Mouse (Mus musculus) CH12.LX (cell line): ENCODE data around the gene St8sia6. TPM values are rescaled to one million over a fixed set of nuclear protein-coding genes. Genes with fewer than 3 reads are reported as not detected.

Experiments used
- DNase-seq: peaks from one replicate; pipeline ENCODE4 v3.0.0-alpha.2; 2013; ENCODE audit errors: extremely low read depth
- H3K27ac ChIP-seq: 2 replicates; pipeline ENCODE4 v1.5.1; 2012; ENCODE audit warnings: low read depth, mild to moderate bottlenecking, control low read depth, moderate library complexity; ENCODE audit not compliant: insufficient read depth
- H3K27me3 ChIP-seq: replicated peaks from 2 replicates; pipeline ENCODE3; 2012; ENCODE audit warnings: inconsistent platforms
- H3K36me3 ChIP-seq, 2 experiments: replicated peaks in 1 of 2; 2 replicates each; pipeline versions ENCODE3 to v1.6.1; 2012; ENCODE audit warnings: inconsistent platforms in 1 of 2, low read length in 1 of 2, mild to moderate bottlenecking in 1 of 2, mixed read lengths in 1 of 2, moderate library complexity in 1 of 2; ENCODE audit not compliant: control insufficient read depth in 1 of 2, insufficient read depth in 1 of 2
- H3K4me1 ChIP-seq, 2 experiments: 2 replicates each; pipeline ENCODE4 v1.6.1; 2012; ENCODE audit warnings: inconsistent platforms in 1 of 2, moderate library complexity in 1 of 2; ENCODE audit not compliant: insufficient read depth in 2 of 2, control insufficient read depth in 1 of 2
- H3K4me2 ChIP-seq: 2 replicates; pipeline ENCODE4 v1.6.1; 2012; ENCODE audit warnings: low read depth, mild to moderate bottlenecking, control low read depth; ENCODE audit not compliant: poor library complexity, insufficient read depth, severe bottlenecking
- H3K4me3 ChIP-seq, 3 experiments: fragments of 150-350 bp in 1 of 3; sonication (generic) in 1 of 3; replicated peaks in 1 of 3; 2 replicates each; pipeline versions ENCODE3 to v1.5.1; 2011 to 2012; ENCODE audit warnings: low read depth in 2 of 3, low read length in 2 of 3, mild to moderate bottlenecking in 2 of 3, moderate library complexity in 2 of 3, control low read depth in 1 of 3, improper control_type of control experiment in 1 of 3, inconsistent platforms in 1 of 3, mixed read lengths in 1 of 3; ENCODE audit not compliant: poor library complexity in 1 of 3
- H3K79me2 ChIP-seq: replicated peaks from 2 replicates; pipeline ENCODE4 v1.6.1; 2012; ENCODE audit warnings: mild to moderate bottlenecking, moderate library complexity; ENCODE audit not compliant: control insufficient read depth, poor library complexity, insufficient read depth, severe bottlenecking; ENCODE audit errors: extremely low read depth
- H3K9ac ChIP-seq: 2 replicates; pipeline ENCODE4 v1.6.1; 2012; ENCODE audit warnings: low read depth, mild to moderate bottlenecking, control low read depth, moderate library complexity; ENCODE audit not compliant: insufficient read depth
- H3K9me3 ChIP-seq: replicated peaks from 2 replicates; pipeline ENCODE3; 2012; ENCODE audit warnings: low read length, inconsistent platforms, mixed read lengths
- BHLHE40 ChIP-seq: IDR thresholded peaks from 2 replicates; pipeline ENCODE4 v1.6.1; 2011; ENCODE audit warnings: mild to moderate bottlenecking, low read depth, low read length, improper control_type of control experiment
- CHD1 ChIP-seq: IDR thresholded peaks from 2 replicates; pipeline ENCODE4 v1.6.1; 2012; ENCODE audit warnings: low read depth, low read length, improper control_type of control experiment, inconsistent platforms
- CHD2 ChIP-seq: IDR thresholded peaks from 2 replicates; pipeline ENCODE4 v1.6.1; 2011; ENCODE audit warnings: low read length, improper control_type of control experiment
- CTCF ChIP-seq, 2 experiments: IDR thresholded peaks in 1 of 2; conservative IDR thresholded peaks in 1 of 2; 2 replicates each; pipeline ENCODE4 v1.5.1; 2011 to 2012; ENCODE audit warnings: low read depth in 2 of 2, low read length in 2 of 2, improper control_type of control experiment in 1 of 2, inconsistent platforms in 1 of 2, mild to moderate bottlenecking in 1 of 2, moderate library complexity in 1 of 2
- E2F4 ChIP-seq: IDR thresholded peaks from 2 replicates; pipeline ENCODE4 v1.6.1; 2011; ENCODE audit warnings: low read depth, low read length, improper control_type of control experiment; ENCODE audit not compliant: insufficient replicate concordance
- EP300 ChIP-seq: IDR thresholded peaks from 2 replicates; pipeline ENCODE4 v1.6.1; 2011; ENCODE audit warnings: low read length, improper control_type of control experiment
- HCFC1 ChIP-seq: IDR thresholded peaks from 2 replicates; pipeline ENCODE4 v1.6.1; 2012; ENCODE audit warnings: low read depth, mild to moderate bottlenecking, inconsistent platforms, low read length, improper control_type of control experiment
- IRF4 ChIP-seq: IDR thresholded peaks from 2 replicates; pipeline ENCODE4 v1.6.1; 2014; ENCODE audit warnings: low read depth, mild to moderate bottlenecking, inconsistent platforms, low read length, improper control_type of control experiment
- JUND ChIP-seq: conservative IDR thresholded peaks from 2 replicates; pipeline ENCODE4 v1.6.1; 2011; ENCODE audit warnings: low read depth, low read length, improper control_type of control experiment
- KAT2A ChIP-seq: IDR thresholded peaks from 2 replicates; pipeline ENCODE4 v1.6.1; 2012; ENCODE audit warnings: low read length, improper control_type of control experiment, inconsistent platforms; ENCODE audit not compliant: insufficient replicate concordance
- MAFK ChIP-seq: IDR thresholded peaks from 2 replicates; pipeline ENCODE4 v1.6.1; 2011; ENCODE audit warnings: low read length, improper control_type of control experiment; ENCODE audit not compliant: insufficient replicate concordance
- MAX ChIP-seq: IDR thresholded peaks from 2 replicates; pipeline ENCODE4 v1.6.1; 2011; ENCODE audit warnings: low read length, improper control_type of control experiment
- MAZ ChIP-seq: IDR thresholded peaks from 2 replicates; pipeline ENCODE4 v1.6.1; 2012; ENCODE audit warnings: low read depth, mild to moderate bottlenecking, inconsistent platforms, low read length, improper control_type of control experiment, moderate library complexity
- MEF2A ChIP-seq: IDR thresholded peaks from 2 replicates; pipeline ENCODE4 v1.6.1; 2014; ENCODE audit warnings: low read depth, mild to moderate bottlenecking, inconsistent platforms, low read length, improper control_type of control experiment, borderline replicate concordance
- MXI1 ChIP-seq: IDR thresholded peaks from 2 replicates; pipeline ENCODE4 v1.6.1; 2011; ENCODE audit warnings: mild to moderate bottlenecking, low read depth, low read length, improper control_type of control experiment
- MYC ChIP-seq: IDR thresholded peaks from 2 replicates; pipeline ENCODE4 v1.6.1; 2011; ENCODE audit warnings: low read depth, mild to moderate bottlenecking, improper control_type of control experiment, low read length
- NELFE ChIP-seq: IDR thresholded peaks from 2 replicates; pipeline ENCODE4 v1.6.1; 2011; ENCODE audit warnings: low read depth, low read length, improper control_type of control experiment
- PAX5 ChIP-seq: IDR thresholded peaks from 2 replicates; pipeline ENCODE4 v1.6.1; 2012; ENCODE audit warnings: low read length, inconsistent platforms, mixed read lengths
- RCOR1 ChIP-seq: conservative IDR thresholded peaks from 2 replicates; pipeline ENCODE4 v1.6.1; 2012; ENCODE audit warnings: low read depth, mild to moderate bottlenecking, inconsistent platforms, low read length, improper control_type of control experiment
- TBP ChIP-seq: conservative IDR thresholded peaks from 2 replicates; pipeline ENCODE4 v1.6.1; 2011; ENCODE audit warnings: low read depth, low read length, improper control_type of control experiment
- TCF12 ChIP-seq: IDR thresholded peaks from 2 replicates; pipeline ENCODE4 v1.6.1; 2014; ENCODE audit warnings: low read depth, mild to moderate bottlenecking, inconsistent platforms, low read length, improper control_type of control experiment
- USF2 ChIP-seq: conservative IDR thresholded peaks from 2 replicates; pipeline ENCODE4 v1.6.1; 2011; ENCODE audit warnings: low read depth, low read length, improper control_type of control experiment
- ZC3H11A ChIP-seq: IDR thresholded peaks from 2 replicates; pipeline ENCODE4 v1.6.1; 2012; ENCODE audit warnings: low read depth, mild to moderate bottlenecking, inconsistent platforms, low read length, improper control_type of control experiment
- ZKSCAN1 ChIP-seq: IDR thresholded peaks from 2 replicates; pipeline ENCODE4 v1.6.1; 2012; ENCODE audit warnings: low read depth, inconsistent platforms, low read length, improper control_type of control experiment, borderline replicate concordance
- ZMIZ1 ChIP-seq: IDR thresholded peaks from 2 replicates; pipeline ENCODE4 v1.6.1; 2012; ENCODE audit warnings: low read depth, mild to moderate bottlenecking, inconsistent platforms, low read length, improper control_type of control experiment
- dilution Hi-C: fragments of 300-500 bp; cut with MboI; formaldehyde crosslinking; loops from 2 replicates; pipeline ENCODE4 v1.14.3; 2020; ENCODE audit warnings: low sequenced_read_pairs; ENCODE audit not compliant: extremely low pct_unique_long_range_greater_than_20kb, extremely low pct_ligation_motif_present
- in situ Hi-C: fragments of 300-500 bp; cut with MboI; formaldehyde crosslinking; loops from 3 replicates; pipeline ENCODE4 v1.14.3; 2019; ENCODE audit warnings: low sequenced_read_pairs, low pct_ligation_motif_present, low pct_unique_long_range_greater_than_20kb, mixed read lengths
- polyA plus RNA-seq: library from polyadenylated mRNA; unstranded; fragments of >175 nt; gene quantifications from 2 replicates; pipeline ENCODE4 v1.2.1, GENCODE M21; 2012; ENCODE audit warnings: low read depth; ENCODE audit not compliant: insufficient read length
- total RNA-seq, 2 experiments: library from RNA; depleted of rRNA; stranded (reverse); fragments of 300-350 nt in 1 of 2; fragments of >200 nt in 1 of 2; gene quantifications; 2 replicates each; pipeline ENCODE4 v1.2.3; 2012 to 2014

St8sia6 gene
- total and polyA plus RNA-seq, 3 experiments: 27.4 to 51.0 (median 43.7) TPM

- Histone ChIP-seq H3K4me3 (no peak overlapping the region), H3K9ac (no peak overlapping the region), H3K9me3 (no peaks in the 10 kb centered on the region), H3K36me3 (peaks cover 32 to 92% of the 10 kb centered on the region in 2 experiments), H3K4me1 (peaks cover 0 to 43% of the 10 kb centered on the region in 2 experiments; a peak in 2 of 4 replicates), H3K79me2 (0 out of 2 replicates have a peak, but pooled peaks cover 8% of the 10 kb centered on the region), H3K4me2 (no peak overlapping the region), H3K27me3 (no peaks in the 10 kb centered on the region), H3K27ac (no peak overlapping the region)
- DNase-seq: no peak
- TF ChIP-seq HCFC1 (no peak), E2F4 (no peak), PAX5 (no peak), CHD1 (no peak), JUND (no peak), EP300 (no peak), MYC (no peak), TCF12 (no peak), CHD2 (no peak), BHLHE40 (no peak), ZC3H11A (no peak), NELFE (no peak), IRF4 (no peak), MEF2A (no peak), RCOR1 (no peak), CTCF (conservative IDR thresholded peaks at IDR 0.05 in 1 of 2, IDR thresholded peaks at IDR 0.05 in 1 of 2; ENCODE audit: low read depth in 2 of 2, low read length in 2 of 2) (no peak), ZMIZ1 (no peak), MAX (no peak), MAZ (no peak)
- dilution Hi-C loops: no loop called here
- in situ Hi-C loops: no loop called here
Observed at GRCm38 (mm10) chr2:13757412-13757811, 36.5 kb downstream of the St8sia6 start.

GRCm38 (mm10) chr2:13755733-13756132, 38.1 kb downstream of the St8sia6 start:
- no peak overlapping the region for H3K4me3 ChIP-seq
- no peaks in the 10 kb centered on the region for H3K27me3 ChIP-seq
- H3K36me3 ChIP-seq: peaks cover 29 to 86% of the 10 kb centered on the region in 2 experiments
- H3K79me2 ChIP-seq: peaks cover 3% of the 10 kb centered on the region; the same call in 1 of the 2 replicates
- in situ Hi-C loops: no loop called here
- no peaks in the 10 kb centered on the region for H3K9me3 ChIP-seq
- H3K9ac ChIP-seq: no peak overlapping the region
- peaks cover 7 to 57% of the 10 kb centered on the region in 2 experiments for H3K4me1 ChIP-seq
- TF ChIP-seq KAT2A (no peak), EP300 (no peak), CHD1 (no peak), MAZ (no peak), TCF12 (no peak), NELFE (no peak), TBP (no peak), ZKSCAN1 (no peak), USF2 (no peak), MEF2A (no peak), MXI1 (no peak), MAFK (no peak), MAX (no peak), PAX5 (no peak)
- dilution Hi-C loops: no loop called here
- H3K27ac ChIP-seq: no peak overlapping the region
- no peak overlapping the region for H3K4me2 ChIP-seq
- no peak for DNase-seq
